Mouse (Mus musculus): ENCODE data around the gene Csrp3.

GRCm38 (mm10) chr7:48894763-48895162, 46.9 kb upstream of the Csrp3 start:
- no peak for TF ChIP-seq CTCF (IDR thresholded peaks at IDR 0.05 in 2 of 3, conservative IDR thresholded peaks at IDR 0.05 in 1 of 3; ENCODE audit: control insufficient read depth in 1 of 3, insufficient read depth in 1 of 3, low read depth in 2 of 3, low read length in 3 of 3, poor library complexity in 1 of 3, severe bottlenecking in 1 of 3)
- TF ChIP-seq EP300 (IDR thresholded peaks at IDR 0.05; ENCODE audit: low read depth in 1 of 2, low read length in 2 of 2): no peak
- TF ChIP-seq ZMIZ1 (IDR thresholded peaks at IDR 0.05; ENCODE audit: low read depth, low read length): no peak
- no peak for TF ChIP-seq USF2 (IDR thresholded peaks at IDR 0.05; ENCODE audit: borderline replicate concordance in 1 of 2, insufficient read depth in 1 of 2, low read depth in 1 of 2, low read length in 2 of 2)
- no peak for TF ChIP-seq POLR2A (IDR thresholded peaks at IDR 0.05; ENCODE audit: control insufficient read depth in 1 of 2, insufficient read depth in 1 of 2, low read depth in 1 of 2, low read length in 2 of 2, poor library complexity in 1 of 2)
- TF ChIP-seq HCFC1 (IDR thresholded peaks at IDR 0.05; ENCODE audit: low read depth, low read length): no peak
- no peak for TF ChIP-seq ZC3H11A (IDR thresholded peaks at IDR 0.05; ENCODE audit: low read depth, low read length)
- no peak for TF ChIP-seq GATA1 (IDR thresholded peaks at IDR 0.05; ENCODE audit: low read depth, low read length)
